Mouse (Mus musculus) heart, postnatal 0 days (tissue): ENCODE measurements around the gene Trove2.

Experiments used
- CTCF ChIP-seq: IDR thresholded peaks from 2 replicates; pipeline ENCODE4 v1.5.1; 2016; ENCODE audit warnings: antibody characterized with exemption, control low read depth, low read depth
- EP300 ChIP-seq: IDR thresholded peaks from 2 replicates; pipeline ENCODE4 v1.6.1; 2016; ENCODE audit warnings: antibody characterized with exemption, low read depth

DNA sequence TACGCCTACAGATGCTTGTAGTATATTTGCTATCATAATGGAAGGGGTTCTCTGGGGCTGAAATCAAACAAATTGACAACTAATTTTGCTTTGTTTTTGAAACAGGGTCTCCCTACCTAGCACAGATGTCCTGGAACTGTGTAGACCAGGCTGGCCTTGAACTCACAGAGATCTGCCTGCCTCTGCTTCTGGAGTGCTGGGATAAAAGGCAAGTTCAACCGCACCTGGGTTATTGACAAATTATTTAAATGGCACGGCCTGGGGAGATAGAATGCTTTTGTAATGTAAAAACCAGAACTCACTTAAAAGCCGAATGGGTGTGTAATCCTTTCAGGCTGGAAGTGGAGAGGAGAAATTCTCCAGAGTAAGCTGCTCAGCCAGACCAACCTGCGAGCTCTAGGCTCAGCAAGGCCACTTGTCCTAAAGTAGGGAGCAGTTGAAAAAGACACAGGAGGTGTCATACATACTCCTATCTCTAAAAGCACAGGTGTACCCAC lies 42.9 kb downstream of the Trove2 start:
- TF ChIP-seq EP300: no peak
- no peak for TF ChIP-seq CTCF
